Mouse (Mus musculus) cortical plate, adult 2 months (tissue): ENCODE results near the gene Supt16. TPM values are rescaled to one million over a fixed set of nuclear protein-coding genes. Genes with fewer than 3 reads are reported as not detected.

Experiments
- H3K27ac ChIP-seq: fragments of 200-500 bp; 2 replicates; pipeline ENCODE4 v1.5.1; 2012; ENCODE audit warnings: low read length, control low read depth, inconsistent platforms; ENCODE audit not compliant: insufficient read depth
- H3K4me1 ChIP-seq: fragments of 200-500 bp; 2 replicates; pipeline ENCODE4 v1.6.1; 2011; ENCODE audit warnings: low read length; ENCODE audit not compliant: control insufficient read depth, insufficient read depth
- H3K4me3 ChIP-seq: fragments of 200-500 bp; 2 replicates; pipeline ENCODE4 v1.5.1; 2011; ENCODE audit warnings: mild to moderate bottlenecking, low read length, control low read depth; ENCODE audit not compliant: insufficient read depth
- CTCF ChIP-seq: fragments of 200-500 bp; IDR thresholded peaks from 2 replicates; pipeline ENCODE4 v1.5.1; 2011; ENCODE audit warnings: mild to moderate bottlenecking, control low read depth, low read length; ENCODE audit not compliant: insufficient read depth; ENCODE audit errors: extremely low read depth
- POLR2A ChIP-seq: fragments of 200-500 bp; IDR thresholded peaks from 2 replicates; pipeline ENCODE4 v1.6.1; 2011; ENCODE audit warnings: mild to moderate bottlenecking, low read length, control low read depth; ENCODE audit not compliant: insufficient read depth; ENCODE audit errors: extremely low read depth
- polyA plus RNA-seq: library from polyadenylated mRNA; depleted of rRNA; stranded (reverse); fragments of >200 nt; gene quantifications from 2 replicates; pipeline ENCODE4 v1.2.3, GENCODE M21; 2012

Supt16 gene
- polyA plus RNA-seq, 1 experiment = 25.6 TPM

- no peak overlapping the region for H3K4me3 ChIP-seq
- H3K4me1 ChIP-seq = no peaks in the 10 kb centered on the region
- TF ChIP-seq CTCF (no peak), POLR2A (no peak)
- no peak overlapping the region for H3K27ac ChIP-seq
These were observed 925 bp upstream of the Supt16 start for GRCm38 (mm10) chr14:52198141-52198540.

- TF ChIP-seq CTCF (no peak), POLR2A (no peak)
- H3K4me3 ChIP-seq = peak overlapping the region; percentile 91
- H3K27ac ChIP-seq = peak overlapping the region; percentile 83
- H3K4me1 ChIP-seq = no peaks in the 10 kb centered on the region
These were observed 723 bp downstream of the Supt16 start for GRCm38 (mm10) chr14:52196230-52197155.

GRCm38 (mm10) chr14:52195691-52196090 lies 1.5 kb downstream of the Supt16 start:
- Histone ChIP-seq H3K4me3 (no peak overlapping the region), H3K27ac (no peak overlapping the region), H3K4me1 (no peaks in the 10 kb centered on the region)
- TF ChIP-seq CTCF (peak; percentile 26; the same call in 1 of the 2 replicates), POLR2A (no peak)

GRCm38 (mm10) chr14:52190740-52191359 lies 6.4 kb downstream of the Supt16 start:
- H3K4me3 ChIP-seq = no peak overlapping the region
- no peak overlapping the region for H3K27ac ChIP-seq
- H3K4me1 ChIP-seq = no peaks in the 10 kb centered on the region
- TF ChIP-seq CTCF (peak; percentile 51; the same call in 1 of the 2 replicates), POLR2A (no peak)

GRCm38 (mm10) chr14:52189519-52189918 lies 7.7 kb downstream of the Supt16 start:
- no peak overlapping the region for H3K27ac ChIP-seq
- H3K4me3 ChIP-seq = no peak overlapping the region
- no peaks in the 10 kb centered on the region for H3K4me1 ChIP-seq
- TF ChIP-seq POLR2A (no peak), CTCF (no peak)

- no peak overlapping the region for H3K27ac ChIP-seq
- TF ChIP-seq POLR2A = no peak
- TF ChIP-seq CTCF = no peak
- no peak overlapping the region for H3K4me3 ChIP-seq
- no peaks in the 10 kb centered on the region for H3K4me1 ChIP-seq
These were observed 8.4 kb downstream of the Supt16 start for GRCm38 (mm10) chr14:52188788-52189187.

- H3K4me1 ChIP-seq = no peaks in the 10 kb centered on the region
- no peak overlapping the region for H3K4me3 ChIP-seq
- TF ChIP-seq POLR2A = no peak
- no peak for TF ChIP-seq CTCF
- H3K27ac ChIP-seq = no peak overlapping the region
These were observed 30.6 kb downstream of the Supt16 start for GRCm38 (mm10) chr14:52166571-52166970.

- Histone ChIP-seq H3K4me1 (no peaks in the 10 kb centered on the region), H3K27ac (no peak overlapping the region), H3K4me3 (no peak overlapping the region)
- TF ChIP-seq CTCF = no peak
- no peak for TF ChIP-seq POLR2A
These were observed 36.3 kb downstream of the Supt16 start for GRCm38 (mm10) chr14:52160911-52161310.

GRCm38 (mm10) chr14:52155008-52155407 lies 42.2 kb downstream of the Supt16 start:
- TF ChIP-seq CTCF (no peak), POLR2A (no peak)
- Histone ChIP-seq H3K4me1 (peaks cover 3% of the 10 kb centered on the region; the same call in 1 of the 2 replicates), H3K27ac (no peak overlapping the region), H3K4me3 (no peak overlapping the region)
